Mouse (Mus musculus): ENCODE measurements around the gene Pgc.

DNA sequence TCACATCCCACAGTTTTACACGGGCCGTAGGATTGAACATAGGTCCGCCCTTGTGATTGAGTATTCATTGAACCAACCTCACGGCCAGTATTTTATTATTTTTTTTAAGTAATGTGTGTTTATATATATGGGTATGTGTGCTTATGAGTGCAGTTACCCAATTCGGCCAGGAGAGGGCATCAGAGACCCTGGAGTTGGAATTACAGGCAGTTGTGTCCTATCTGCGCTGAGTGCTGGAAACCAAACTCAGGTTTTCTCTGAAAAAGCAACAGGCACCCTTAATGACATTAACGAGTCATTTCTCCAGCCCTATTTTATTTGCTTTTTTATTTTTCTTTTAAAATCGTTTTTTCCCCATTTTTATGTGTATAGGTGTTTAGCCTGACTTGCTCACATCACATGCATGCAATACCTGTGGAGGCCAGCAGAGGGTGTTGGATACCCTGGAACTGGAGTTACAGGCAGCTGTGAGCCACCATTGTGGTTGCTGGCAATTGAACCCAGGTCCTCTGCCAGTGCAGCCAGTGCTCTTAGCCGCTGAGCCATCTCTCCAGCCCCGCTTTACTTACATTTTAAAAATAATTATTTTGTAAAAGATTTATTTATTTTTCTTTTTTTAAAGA, 18.2 kb downstream of the Pgc start:
- TF ChIP-seq POLR2A (IDR thresholded peaks at IDR 0.05; ENCODE audit: low read depth, low read length): no peak
- TF ChIP-seq CTCF (IDR thresholded peaks at IDR 0.05; ENCODE audit: extremely low read depth, insufficient read depth, insufficient read length, insufficient replicate concordance): 0 out of 2 replicates have a peak, but pooled peaks have one; percentile 1

Data from spleen, adult 2 months (tissue).